9 mouse cellular contexts compared by ENCODE assay signal in genomic region chr9:21691862-21692261, GRCm38 (mm10). TPM values are rescaled to one million over a fixed set of nuclear protein-coding genes. Genes with fewer than 3 reads are reported as not detected.
A peak's percentile ranks its signal among the peaks of the same experiment; 100 is the strongest.
DNase-seq lines count a peak whose midpoint lies in the region; ATAC-seq and TF ChIP-seq lines count a peak whose summit lies in the region.
"Had no signal": no experiment of that assay in that cellular context is flagged by ENCODE, and none has a peak within 500 bp of the region (broad histone marks: within the 10 kb centered on the region; RNA-seq: fewer than 3 reads in every experiment).

No protein-coding gene starts in this region.

- no peaks in the 10 kb centered on the region; the same call in 1 of the 2 replicates for H3K79me2 ChIP-seq in liver, adult 2 months (ENCODE audit: control insufficient read depth, insufficient read depth, low read length)

- peaks cover 4% of the 10 kb centered on the region for H3K36me3 ChIP-seq in liver, adult 2 months (ENCODE audit: control insufficient read depth, insufficient read depth, low read length)
- H3K36me3 ChIP-seq in liver, embryonic 12.5 days, result peaks cover 97% of the 10 kb centered on the region
- peaks cover 99% of the 10 kb centered on the region for H3K36me3 ChIP-seq in limb, embryonic 10.5 days

- peak; percentile 56 to 62 for DNase-seq in cerebellum, adult 18-20 months
- DNase-seq in liver, adult 2 months (ENCODE audit: extremely low read depth, low read depth, low spot score), result peak; percentile 37
- peak; percentile 70 to 75 for DNase-seq in cerebellum, postnatal 10 days
- DNase-seq in limb, embryonic 10.5 days (ENCODE audit: low spot score), result peak; percentile 41
- DNase-seq in testis, postnatal 10 days (ENCODE audit: low spot score), result peak; percentile 63
- no peak for DNase-seq in layer of hippocampus, postnatal 36 days

- H3K9me3 ChIP-seq in liver, embryonic 12.5 days (replicated peaks), result no peaks in the 10 kb centered on the region
- H3K9me3 ChIP-seq in limb, embryonic 10.5 days (replicated peaks), result no peaks in the 10 kb centered on the region
- H3K9me3 ChIP-seq: G1E had no signal

- no peaks in the 10 kb centered on the region for H3K27me3 ChIP-seq in liver, adult 2 months (ENCODE audit: control insufficient read depth, insufficient read depth, low read length)
- H3K27me3 ChIP-seq in liver, embryonic 12.5 days (replicated peaks), result no peaks in the 10 kb centered on the region
- no peaks in the 10 kb centered on the region for H3K27me3 ChIP-seq in limb, embryonic 10.5 days (ENCODE audit: low read depth, poor library complexity, severe bottlenecking)

- TF ChIP-seq POLR2A in liver, adult 2 months (IDR thresholded peaks at IDR 0.05; ENCODE audit: extremely low read depth, insufficient read depth, low read length), result no peak

- peak; percentile 78 for TF ChIP-seq CTCF in liver, adult 2 months (IDR thresholded peaks at IDR 0.05; ENCODE audit: low read depth, low read length)

- WGBS in liver, adult 2 months, result 62% methylated on average over 2 of the region's 2 CpGs
- 45% methylated on average over 2 of the region's 2 CpGs for WGBS in liver, embryonic 12.5 days (ENCODE audit: insufficient replicate concordance)
- WGBS in limb, embryonic 10.5 days, result 54% methylated on average over 2 of the region's 2 CpGs

- H3K9ac ChIP-seq in liver, adult 2 months (ENCODE audit: low read depth, low read length), result no peak overlapping the region
- no peak overlapping the region for H3K9ac ChIP-seq in liver, embryonic 12.5 days

- H3K4me1 ChIP-seq in liver, adult 2 months (ENCODE audit: control insufficient read depth, insufficient read depth, low read length), result peaks cover 16% of the 10 kb centered on the region
- no peaks in the 10 kb centered on the region for H3K4me1 ChIP-seq in liver, embryonic 12.5 days
- no peaks in the 10 kb centered on the region for H3K4me1 ChIP-seq in limb, embryonic 10.5 days

- no peak overlapping the region for H3K4me2 ChIP-seq in liver, embryonic 12.5 days

- no peak for ATAC-seq in cerebellum, adult (ENCODE audit: insufficient number of reproducible peaks, low FRiP score, low TSS enrichment)
- ATAC-seq in liver, embryonic 12.5 days, result no peak

- H3K4me3 ChIP-seq in liver, adult 2 months (ENCODE audit: insufficient read depth, low read depth, low read length), result no peak overlapping the region
- H3K4me3 ChIP-seq in liver, embryonic 12.5 days, result no peak overlapping the region
- no peak overlapping the region for H3K4me3 ChIP-seq in limb, embryonic 10.5 days

- no peak overlapping the region for H3K27ac ChIP-seq in liver, adult 2 months (replicated peaks; ENCODE audit: insufficient read depth, low read depth, low read length)
- no peak overlapping the region for H3K27ac ChIP-seq in liver, embryonic 12.5 days
- no peak overlapping the region for H3K27ac ChIP-seq in limb, embryonic 10.5 days

RNA-seq across cellular contexts. Expression of gene Ldlr, which starts 31.4 kb away (rescaled TPM):
- total RNA-seq in liver, adult 2 months (2014; rRNA removed), result 61.4 and 82.8 TPM in 2 replicates
- 105 and 116 TPM in 2 replicates for polyA plus RNA-seq in liver, adult 2 months (2012; rRNA removed)
- polyA plus RNA-seq in liver, embryonic 12.5 days (2016; fragmentation: Nextera tagmentation; extraction: Ambion mirVana), result 31.1 and 32.9 TPM in 2 replicates
- polyA plus RNA-seq in limb, embryonic 10.5 days (2016; fragmentation: Nextera tagmentation; extraction: Ambion mirVana), result 55.2 and 57.3 TPM in 2 replicates
- 10 to 100 TPM; 13.7 to 14.1 TPM for total RNA-seq in layer of hippocampus, postnatal 36 days (2021)

Comparison
In these comparisons a context has a peak if more than half of its experiments do, and no peak if none do; other contexts are left out.
1. DNase-seq: peak in cerebellum, adult 18-20 months (2 of 2), liver, adult 2 months (single experiment), cerebellum, postnatal 10 days (2 of 2), limb, embryonic 10.5 days (single experiment) and testis, postnatal 10 days (single experiment); none in layer of hippocampus, postnatal 36 days (0 of 2).